Mouse (Mus musculus) B cell, adult 2 months (primary cell): ENCODE results near the gene Nova1.

Source experiments
- DNase-seq, 2 experiments: peaks; one replicate each; pipeline ENCODE4 v3.0.0; 2022

Gene Nova1

DNA sequence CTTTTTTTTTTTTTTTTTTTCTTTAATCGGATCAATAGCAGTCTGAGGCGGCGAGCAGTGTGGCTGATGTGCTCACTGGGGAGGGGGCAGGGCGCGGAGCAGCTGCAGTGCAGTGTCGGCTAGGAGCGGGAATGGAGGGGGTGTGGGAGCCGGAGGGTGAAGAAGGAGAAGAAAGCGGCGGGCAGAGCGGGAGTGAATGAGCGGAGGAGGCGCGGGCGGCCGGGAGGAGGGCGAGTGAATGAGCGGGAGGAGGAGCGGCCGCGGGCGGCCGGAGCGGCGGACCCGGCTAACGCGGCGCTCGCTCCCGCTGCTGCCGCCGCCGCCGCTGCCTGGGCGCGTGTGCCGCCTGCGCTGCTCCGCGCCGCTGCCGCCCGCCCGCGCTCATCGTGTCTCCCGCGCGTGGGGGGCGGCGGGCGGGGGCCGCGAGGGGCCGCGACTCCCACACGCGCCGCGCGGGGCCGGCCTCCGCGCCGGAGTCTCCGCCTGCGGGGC, at the start of gene Nova1:
TSS of gene Nova1 (minus strand) at position 74 of the 492 bp plus-strand sequence.
- DNase-seq: no peak

DNA sequence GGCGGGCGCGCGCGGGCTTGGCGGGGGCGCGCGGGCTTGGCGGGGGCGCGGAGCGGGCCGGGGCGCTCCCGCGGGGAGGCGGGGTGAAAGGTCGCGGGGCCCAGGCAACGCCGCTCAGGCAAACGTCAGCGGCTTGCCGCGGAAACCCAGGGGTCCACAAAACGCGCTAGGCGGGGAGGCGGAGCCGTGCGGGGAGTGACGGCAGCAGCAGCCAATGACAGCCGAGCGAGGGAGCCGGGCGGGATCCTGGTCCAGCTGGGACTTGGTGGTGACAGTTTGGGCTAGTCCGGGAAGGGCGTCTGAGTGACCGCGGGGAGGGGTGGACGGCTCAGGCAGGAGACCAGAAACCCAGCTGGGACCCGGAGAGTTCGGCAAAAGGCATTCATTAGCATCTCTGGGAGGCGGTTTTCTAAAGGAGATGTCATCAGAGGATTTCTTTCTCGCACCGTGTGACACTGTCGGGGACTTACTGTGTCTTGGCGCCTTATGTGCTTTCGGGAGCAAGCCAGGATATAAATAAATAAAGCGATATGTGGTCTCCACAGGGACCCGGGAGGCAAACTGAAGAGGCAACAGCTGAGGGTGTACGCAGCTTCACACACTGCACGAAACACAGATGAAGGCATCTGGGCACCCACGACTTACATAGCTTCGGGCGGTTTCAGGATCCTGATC, 756 bp upstream of the Nova1 start:
- DNase-seq: no peak

DNA sequence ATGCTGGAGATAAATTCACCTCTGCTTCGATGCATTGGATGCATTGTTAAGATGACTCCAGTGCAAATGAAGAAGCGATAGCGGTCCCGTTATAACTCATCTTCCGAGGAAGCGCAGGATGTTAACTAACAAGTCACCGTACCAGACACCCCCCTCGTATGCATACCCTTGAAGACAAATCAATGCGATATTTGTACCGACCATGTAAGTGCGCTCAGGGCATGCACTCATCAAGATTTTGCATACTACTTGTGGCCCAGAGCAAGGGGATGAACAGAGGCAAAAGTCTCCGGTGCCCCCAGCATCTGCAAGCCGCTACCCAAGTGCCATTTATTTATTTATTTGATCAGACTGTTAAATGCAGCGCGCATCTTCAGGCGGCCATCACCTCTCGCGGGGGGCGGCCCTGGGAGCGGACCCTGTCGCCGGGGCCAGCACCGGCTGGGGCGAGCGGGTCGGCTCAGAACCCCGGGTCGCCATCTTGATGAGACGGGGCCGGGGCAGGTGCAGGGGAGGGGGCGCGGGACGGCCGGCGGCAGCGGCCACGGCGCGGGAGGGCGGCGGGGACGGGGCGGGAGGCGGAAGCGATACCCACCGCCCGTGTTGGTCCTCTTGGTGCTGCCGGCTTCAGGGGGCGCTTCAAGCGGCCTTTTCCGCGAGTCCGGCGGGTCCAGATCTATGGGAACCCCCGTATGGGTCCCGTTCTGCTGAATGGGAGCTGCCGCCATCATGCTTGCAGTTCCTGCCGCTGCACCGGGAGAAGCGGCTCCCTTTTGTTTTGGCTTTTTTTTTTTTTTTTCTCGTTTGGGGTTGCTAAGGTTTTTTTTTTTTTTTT, 491 bp downstream of the Nova1 start:
- DNase-seq: no peak

DNA sequence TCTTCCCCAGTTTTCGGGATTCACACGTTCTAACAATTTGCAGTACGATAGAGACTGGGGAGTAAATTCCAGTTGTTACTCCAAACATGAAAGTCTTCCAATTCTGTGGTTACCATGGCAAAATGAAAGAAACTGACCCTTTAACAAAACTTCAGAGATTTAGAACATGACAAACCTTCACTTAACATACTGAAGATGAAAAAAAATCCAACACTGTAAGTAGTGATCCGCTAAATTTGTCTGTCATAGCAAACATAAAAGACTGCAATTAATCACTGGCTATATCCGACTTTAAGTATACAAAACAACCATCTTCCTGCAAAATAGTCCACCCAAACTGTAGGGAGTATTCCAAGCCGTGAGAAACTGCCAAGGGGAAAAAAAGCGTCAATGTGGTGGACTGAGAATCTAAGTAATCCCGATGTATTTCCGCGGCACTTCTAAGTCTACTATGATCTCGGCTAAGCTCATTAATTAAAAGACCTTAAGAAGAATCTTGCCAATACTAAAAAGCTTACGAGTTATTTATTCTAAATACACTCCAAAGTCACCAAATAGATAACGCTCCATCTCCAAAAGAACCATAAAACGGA, 1.4 kb downstream of the Nova1 start:
- DNase-seq: no peak

DNA sequence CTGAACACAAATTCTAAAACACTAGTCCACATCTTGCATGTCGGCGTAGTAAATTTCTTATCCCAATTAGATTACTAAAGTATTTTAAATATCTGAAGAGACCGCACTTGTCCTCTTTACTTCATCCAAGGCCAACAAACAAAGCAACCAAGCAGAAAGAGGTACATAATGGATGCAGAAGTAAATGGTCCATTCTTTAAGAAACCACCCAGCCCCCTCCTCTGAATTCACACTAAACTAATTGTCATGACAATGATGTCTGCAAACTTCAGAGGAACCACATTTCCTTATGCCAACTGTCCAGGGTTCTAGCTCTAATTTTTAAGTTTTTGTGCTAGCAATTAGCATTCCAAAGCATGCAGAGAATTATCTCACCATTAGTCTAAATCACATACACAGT, 2.4 kb downstream of the Nova1 start:
- DNase-seq: no peak

DNA sequence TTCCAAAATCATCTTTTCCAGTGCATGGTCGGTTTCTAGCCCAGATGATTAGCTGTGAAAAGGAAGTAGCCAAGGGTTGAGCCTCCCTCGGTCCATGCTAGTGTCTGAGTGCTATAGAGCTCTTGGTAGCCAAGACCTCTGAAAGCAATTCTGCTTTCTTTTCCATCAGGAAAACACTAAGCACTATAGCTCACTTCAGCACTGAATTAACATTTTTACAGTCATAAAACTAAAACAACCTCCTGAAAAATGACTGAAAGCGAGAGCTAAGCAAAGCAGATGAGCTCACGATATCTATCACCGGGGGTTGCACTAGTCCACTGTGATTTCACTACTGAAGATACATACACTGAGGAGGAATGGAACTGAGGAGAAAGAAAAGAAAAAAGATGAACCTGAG, 3.0 kb downstream of the Nova1 start:
- no peak for DNase-seq

DNA sequence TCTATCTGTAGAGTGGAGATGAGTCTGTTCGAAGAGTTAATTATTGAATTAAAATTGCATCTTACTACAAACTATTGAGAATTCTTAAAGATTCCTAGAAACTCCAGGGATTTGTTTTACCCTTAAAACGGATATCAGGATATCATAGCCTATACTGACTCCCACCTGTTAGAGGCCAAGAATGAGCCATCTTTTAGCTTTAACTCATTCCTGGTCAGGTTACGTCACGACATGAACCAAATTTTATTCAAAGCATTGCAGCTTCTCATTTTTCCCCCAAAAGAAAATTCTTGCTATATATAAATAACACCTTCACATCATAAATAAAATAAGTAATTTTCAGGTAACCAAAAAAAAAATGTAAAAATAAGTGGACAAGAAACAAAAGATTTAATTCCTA, 3.9 kb downstream of the Nova1 start:
- DNase-seq: no peak

DNA sequence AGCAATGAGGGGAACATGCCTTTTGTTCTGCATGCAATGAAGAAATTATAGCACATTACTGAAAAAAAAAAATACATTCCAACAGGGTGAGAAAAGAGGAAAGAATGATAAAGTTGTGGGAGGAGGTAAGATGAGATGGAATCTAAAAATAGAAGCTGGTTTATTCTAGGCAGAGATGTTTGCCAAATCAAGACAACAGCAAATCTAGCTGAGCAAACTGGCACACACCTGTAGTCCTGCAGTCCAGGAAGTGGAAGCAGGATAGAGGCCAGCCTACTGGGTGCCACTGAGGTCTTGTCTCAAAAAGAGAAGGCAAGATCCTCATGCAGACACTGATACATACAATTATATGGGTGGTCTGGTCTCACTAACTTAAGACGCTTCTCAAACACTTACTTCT, 17.4 kb downstream of the Nova1 start:
- DNase-seq: no peak

DNA sequence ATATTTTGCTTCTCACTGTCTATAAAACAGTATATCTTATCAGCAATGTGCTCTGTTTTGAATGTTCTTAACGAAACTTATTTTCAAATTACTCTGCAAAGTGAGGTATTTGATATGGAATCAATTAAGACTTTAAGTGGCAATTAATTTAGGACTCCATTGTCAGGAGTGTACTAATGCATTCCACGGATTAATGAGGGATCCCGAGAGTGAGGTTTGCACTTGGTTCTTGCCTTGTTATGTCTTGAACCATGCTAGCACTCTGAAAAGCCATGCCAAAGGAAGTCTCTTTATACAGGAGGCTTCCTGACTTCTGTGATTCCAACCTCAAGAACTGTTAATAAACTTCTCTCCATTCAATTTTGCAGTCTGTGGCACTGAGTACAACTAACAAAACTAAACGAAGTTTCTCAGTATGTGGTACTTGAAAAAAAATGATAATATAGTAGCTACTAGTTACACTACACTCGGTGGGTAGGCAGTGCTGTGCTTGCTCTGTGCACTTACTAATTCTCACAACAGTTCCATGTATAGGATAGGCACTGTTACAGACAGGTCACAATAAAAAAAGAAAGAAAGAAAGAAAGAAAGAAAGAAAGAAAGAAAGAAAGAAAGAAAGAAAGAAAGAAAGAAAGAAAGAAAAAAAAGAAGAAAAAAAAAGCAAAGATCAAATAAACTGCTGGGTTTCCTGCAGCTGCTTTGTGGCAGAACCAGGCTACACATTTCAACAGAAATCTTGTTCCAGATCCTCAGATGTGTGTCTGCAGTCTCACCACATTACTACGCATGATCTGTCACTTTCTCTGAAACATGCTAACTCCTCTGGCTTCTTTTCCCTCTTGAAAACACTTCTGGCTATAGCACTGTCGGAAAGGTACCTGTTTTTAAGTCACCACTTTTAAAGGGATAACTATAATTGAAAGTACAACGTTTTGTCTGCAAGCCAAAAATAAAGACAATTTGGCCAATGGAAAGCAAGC, 36.1 kb downstream of the Nova1 start:
- no peak for DNase-seq

DNA sequence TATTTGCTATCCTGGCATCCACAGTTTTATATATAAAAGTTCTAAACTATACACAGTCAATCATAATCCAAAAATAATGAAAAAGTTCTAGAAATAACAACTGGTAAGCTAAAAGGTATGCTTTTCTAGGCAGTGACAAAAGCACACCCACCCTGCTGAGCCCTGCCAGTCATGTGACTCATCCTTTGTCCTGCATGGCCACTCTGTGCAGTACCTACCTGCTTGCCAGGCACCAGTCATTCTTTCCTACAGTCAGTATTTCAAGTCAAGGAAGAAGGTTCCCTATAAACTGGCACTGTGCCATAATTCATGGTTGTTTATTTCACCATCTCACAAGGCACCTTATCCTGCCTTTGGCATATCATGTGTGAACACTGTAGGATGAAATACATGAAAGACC, 37.2 kb downstream of the Nova1 start:
- no peak for DNase-seq

DNA sequence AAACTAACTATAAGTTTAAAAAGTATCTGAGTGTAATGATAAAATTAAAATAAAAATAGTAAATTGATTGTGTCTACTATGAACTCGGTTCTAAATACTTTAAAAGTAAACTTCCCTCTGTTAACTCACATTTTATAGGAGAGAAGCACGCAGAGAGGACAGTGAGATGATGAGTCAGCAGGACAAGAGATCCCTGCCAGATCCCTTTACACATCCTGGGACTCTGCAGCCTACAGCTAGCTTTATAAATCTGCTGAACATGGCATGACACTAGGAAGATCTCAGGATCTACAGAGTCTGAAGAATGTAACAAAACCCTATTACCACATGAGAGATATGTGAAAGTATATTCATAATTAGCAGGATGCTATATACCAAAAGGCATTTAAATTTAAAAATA, 37.7 kb downstream of the Nova1 start:
- DNase-seq: no peak

DNA sequence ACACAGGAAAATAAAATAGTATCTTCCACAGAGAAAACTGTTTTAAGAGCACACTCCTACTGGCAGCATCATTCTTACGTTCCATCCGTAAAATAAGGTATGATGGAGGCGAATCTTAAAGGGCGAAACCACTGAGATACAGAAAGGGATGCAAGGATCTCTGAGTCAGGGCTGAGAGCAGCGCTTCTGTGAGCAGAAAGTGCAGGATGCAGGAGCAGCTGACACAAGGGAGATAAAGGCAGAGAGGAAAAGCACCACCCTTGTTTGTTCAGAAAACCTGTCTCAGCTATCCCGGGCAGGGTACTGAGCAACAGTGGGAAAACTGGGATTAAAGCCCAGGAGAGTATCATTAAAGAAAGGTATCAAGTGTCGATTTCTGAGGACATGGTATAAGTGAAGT, 59.3 kb downstream of the Nova1 start:
- no peak for DNase-seq

DNA sequence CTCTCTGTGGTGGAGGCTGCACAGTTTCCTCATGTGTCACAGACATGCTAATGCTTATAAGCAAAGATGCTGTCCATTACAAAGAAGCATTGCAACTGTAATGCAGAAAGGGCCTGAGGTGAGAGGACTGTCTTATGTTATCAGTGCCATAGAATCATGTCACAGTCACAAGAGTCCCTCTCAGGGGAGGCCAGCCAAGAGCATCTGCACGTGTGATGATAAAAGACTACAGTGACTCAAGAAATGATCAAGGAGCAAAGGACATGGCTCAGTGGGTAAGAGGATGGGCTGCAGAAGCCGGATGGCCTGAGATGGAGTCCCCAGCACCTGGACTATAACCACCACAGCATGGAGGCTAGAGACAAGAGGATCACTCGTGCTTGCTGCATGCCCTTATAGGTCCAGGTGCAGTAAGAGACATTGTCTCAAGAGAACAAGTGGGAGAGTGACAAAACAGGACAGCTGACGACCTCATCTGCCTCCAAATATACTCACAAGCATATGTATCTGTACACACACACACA, 64.3 kb downstream of the Nova1 start:
- DNase-seq: no peak

DNA sequence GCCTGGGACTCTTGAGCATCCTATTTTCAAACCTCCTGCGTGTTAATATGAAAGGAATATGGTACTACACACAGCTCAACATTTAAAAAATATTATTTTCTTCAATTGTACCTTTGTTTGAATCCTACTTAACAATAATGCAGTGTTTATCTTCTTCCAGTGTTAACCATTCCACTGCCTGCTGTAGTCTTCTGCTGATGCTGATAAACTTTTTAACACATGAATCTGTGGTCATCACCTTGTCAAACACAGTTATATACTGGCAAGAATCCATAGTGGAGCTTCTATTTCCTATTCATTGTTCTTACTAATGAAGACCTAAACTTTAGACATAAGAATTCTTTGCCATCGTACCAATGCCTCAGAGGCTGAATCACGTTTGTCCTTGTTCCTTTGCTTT, 65.6 kb downstream of the Nova1 start:
- no peak for DNase-seq

DNA sequence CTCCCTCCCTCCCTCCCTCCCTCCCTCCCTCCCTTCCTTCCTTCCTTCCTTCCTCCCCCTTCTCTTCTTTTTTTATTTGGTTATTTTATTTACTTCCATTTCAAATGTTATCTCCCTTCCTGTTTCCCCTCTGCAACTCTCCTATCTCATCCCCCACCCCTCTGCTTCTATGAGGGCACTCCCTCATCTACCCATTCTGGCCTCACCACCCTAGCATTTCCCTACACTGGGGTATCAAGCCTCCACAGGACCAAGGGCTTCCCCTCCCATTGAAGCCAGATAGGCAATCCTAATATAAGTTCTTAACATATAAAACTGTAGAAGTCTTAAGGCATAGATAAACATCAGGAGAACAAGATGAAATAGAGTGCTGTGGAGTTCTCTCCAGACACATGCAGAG, 85.5 kb downstream of the Nova1 start:
- DNase-seq: no peak

DNA sequence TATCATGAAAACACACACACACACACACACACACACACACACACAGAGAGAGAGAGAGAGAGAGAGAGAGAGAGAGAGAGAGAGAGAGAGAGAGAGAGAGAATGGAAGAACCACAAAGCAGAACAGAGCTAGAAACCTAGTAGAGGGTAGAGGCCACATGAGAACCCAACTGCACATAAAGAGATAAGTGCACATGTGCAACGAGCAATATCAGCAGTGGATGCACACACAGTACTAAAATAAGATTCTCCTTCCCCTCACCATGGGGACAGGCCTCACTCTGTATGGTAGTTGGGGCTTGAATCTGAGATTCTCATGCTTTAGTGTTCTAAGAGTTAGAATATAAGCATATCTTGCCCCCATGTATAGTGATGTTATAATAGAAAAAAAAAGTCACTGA, 86.8 kb downstream of the Nova1 start:
- DNase-seq: no peak

DNA sequence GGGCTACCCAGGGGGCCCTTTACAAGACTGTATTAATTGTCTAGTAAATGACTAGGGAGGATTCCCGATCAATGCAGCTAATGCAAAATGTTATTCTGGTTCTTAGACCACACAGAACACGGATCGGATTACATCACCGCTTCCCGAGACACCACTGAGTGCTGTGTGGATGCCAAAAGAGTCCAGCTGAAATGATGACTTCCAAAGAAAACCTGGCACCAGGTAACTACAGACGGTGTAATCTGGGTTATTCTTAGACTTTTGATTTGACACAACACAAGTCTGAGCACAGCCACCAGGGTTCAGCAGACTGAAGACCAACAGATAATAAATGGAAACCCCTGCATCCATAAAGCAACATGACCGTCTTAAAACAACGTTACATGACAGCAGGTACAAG, 96.8 kb downstream of the Nova1 start:
- DNase-seq: no peak

DNA sequence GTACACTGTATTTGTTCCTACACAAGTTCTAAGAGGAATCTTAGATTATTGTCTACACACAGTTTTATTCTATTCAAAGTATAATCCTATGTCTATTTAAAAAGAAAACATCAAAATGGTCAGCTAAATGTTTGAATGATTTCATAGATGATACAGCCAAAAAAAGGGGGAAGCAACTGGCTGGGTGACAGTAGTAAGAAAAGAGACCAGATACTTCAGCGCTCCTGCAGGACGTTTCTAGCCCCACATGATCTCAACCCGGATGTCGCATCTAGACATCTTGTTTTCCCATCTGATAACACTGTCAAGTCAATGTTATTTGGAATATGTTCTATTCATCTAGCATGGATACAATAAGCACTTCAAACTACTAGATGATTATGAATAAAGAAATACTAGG, 99.7 kb downstream of the Nova1 start:
- DNase-seq: no peak

DNA sequence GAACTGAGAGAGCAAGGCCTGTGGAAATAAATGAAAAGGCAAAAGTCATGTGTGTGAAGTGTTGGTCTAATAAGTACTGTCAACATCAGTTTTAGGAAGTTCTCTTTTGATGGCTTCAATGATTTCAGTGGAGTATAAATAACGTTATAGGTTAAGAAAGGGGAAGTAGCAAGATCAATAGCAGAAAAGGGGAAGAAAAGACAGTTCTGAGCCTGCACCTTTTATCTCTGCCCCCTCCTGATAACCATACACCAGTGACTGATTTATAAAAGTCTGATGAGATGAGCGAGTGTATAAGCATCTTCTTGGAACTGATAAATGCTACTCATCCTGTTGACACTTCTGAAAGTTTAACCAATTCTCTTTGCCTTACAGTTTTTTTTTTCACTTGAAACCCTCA, 108.6 kb downstream of the Nova1 start:
- no peak for DNase-seq

DNA sequence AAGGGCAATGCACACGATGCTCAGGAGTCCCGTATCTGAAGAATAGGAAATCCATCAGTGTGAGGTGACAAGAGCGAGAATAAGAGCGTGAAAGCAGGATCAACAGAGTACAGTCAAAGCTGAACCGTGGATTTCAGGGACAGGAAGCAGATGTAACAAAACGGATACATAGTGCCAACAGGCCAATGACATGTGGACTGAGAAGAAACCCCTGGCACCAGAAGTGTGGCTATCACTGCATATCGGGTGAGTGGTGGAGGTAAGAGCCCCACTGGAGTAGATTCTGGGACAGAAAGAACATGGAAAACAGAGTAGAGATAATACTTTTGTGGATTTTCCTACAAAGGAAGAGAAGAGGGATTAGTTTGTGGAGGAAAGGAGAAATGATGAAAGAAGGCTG, 109.3 kb downstream of the Nova1 start:
- DNase-seq: no peak

DNA sequence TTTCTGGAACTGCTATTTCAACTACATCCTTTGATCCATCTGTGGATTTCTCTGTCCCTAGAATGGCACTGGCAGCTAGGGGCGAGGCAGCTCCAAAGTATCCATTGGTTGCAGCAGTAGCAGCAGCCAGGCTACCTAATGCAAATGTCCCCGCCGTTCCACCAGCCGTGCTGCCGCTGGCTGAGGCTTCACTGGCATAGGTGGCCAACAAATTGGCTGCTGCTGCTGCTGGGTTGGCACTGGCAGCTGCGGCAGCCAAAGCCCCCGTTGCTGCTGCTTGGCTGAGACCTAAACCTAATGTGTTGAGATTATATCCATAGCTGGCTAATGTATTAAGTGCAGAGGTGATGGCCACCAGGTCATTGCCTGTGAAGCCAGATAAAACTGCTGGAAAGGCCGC, 118.5 kb downstream of the Nova1 start:
- DNase-seq: no peak

DNA sequence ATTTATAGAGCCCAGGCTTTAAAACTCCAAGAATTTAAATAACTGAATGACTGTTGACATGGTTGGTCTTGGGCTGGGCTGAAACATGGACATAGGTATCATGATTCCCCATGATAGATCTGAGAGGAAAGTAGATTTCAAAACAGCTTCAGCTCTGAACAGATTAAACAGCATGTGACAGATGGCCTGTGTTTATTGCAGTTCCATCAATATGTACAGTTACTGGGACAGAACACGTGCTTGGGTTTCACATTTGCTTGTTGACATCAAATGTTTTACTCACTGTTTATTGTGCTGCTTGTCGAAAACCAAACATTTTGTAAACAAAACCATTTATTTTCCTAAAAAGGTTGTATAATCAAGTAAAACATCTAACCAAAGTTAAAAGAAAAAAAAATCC, 142.4 kb downstream of the Nova1 start:
- no peak for DNase-seq

DNA sequence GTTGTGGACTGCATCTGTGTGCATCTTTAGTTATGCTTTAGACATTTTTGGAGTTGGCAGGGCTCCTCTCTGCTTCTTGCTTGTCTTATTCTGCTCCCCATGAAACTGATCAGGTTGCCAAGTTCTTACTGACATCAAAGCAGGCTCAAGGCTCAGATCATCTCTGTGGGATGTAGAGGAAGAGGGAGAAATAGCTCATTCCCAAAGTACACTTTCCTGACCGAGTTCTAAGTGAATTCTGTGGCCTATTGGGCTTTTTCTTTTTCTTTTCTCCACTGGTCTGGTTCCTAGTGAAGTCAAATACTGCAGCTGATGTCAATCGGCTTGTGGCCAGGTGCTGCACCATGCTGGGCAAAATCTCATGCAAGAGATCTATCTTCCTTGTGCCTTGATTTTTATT, 152.0 kb downstream of the Nova1 start:
- DNase-seq: no peak
